Mouse (Mus musculus): ENCODE measurements at regions not wholly inside any gene's neighbourhood (a gene's known extent, or its start where the extent isn't known, plus 50 kb on each side); places are given as distances from the start of the nearest gene placed in this dataset.

GRCm38 (mm10) chr5:112042236-112042635 lies 210.1 kb downstream of the Cryba4 start:
- TF ChIP-seq CTCF (IDR thresholded peaks at IDR 0.05) = no peak
- no peak for TF ChIP-seq EP300 (IDR thresholded peaks at IDR 0.05)
